Mouse (Mus musculus) MEL (cell line): Measurements from ENCODE around the gene Fsip1. TPM values are rescaled to one million over a fixed set of nuclear protein-coding genes. Genes with fewer than 3 reads are reported as not detected.

ENCODE experiments used
- DNase-seq: peaks from one replicate; pipeline ENCODE4 v3.0.0; 2011; ENCODE audit warnings: low read depth, low spot score
- H3K27ac ChIP-seq: 2 replicates; pipeline ENCODE4 v1.5.1; 2012; ENCODE audit warnings: low read depth, mild to moderate bottlenecking, control low read depth, low read length, moderate library complexity; ENCODE audit not compliant: control insufficient read depth
- H3K27me3 ChIP-seq, 2 experiments: fragments of 150-350 bp in 1 of 2; sonication (generic) in 1 of 2; 2 replicates each; pipeline ENCODE4 v1.6.1; 2012; ENCODE audit warnings: low read length in 2 of 2, mild to moderate bottlenecking in 2 of 2, improper control_type of control experiment in 1 of 2, moderate library complexity in 1 of 2; ENCODE audit not compliant: insufficient read depth in 2 of 2, control insufficient read depth in 1 of 2
- H3K36me3 ChIP-seq, 2 experiments: 2 replicates each; pipeline ENCODE4 v1.6.1; 2012 to 2014; ENCODE audit warnings: low read length in 2 of 2, improper control_type of control experiment in 1 of 2, inconsistent platforms in 1 of 2, mild to moderate bottlenecking in 1 of 2; ENCODE audit not compliant: insufficient read depth in 2 of 2, control insufficient read depth in 1 of 2
- H3K4me1 ChIP-seq, 2 experiments: fragments of 150-350 bp in 1 of 2; sonication (generic) in 1 of 2; 2 replicates each; pipeline ENCODE4 v1.6.1; 2012; ENCODE audit warnings: low read length in 2 of 2, improper control_type of control experiment in 1 of 2, mild to moderate bottlenecking in 1 of 2; ENCODE audit not compliant: insufficient read depth in 2 of 2, control insufficient read depth in 1 of 2
- H3K4me3 ChIP-seq, 2 experiments: fragments of 150-350 bp in 1 of 2; sonication (generic) in 1 of 2; 2 replicates each; pipeline ENCODE4 v1.5.1; 2012; ENCODE audit warnings: low read depth in 2 of 2, low read length in 2 of 2, mild to moderate bottlenecking in 2 of 2, moderate library complexity in 2 of 2, control low read depth in 1 of 2, improper control_type of control experiment in 1 of 2; ENCODE audit not compliant: control insufficient read depth in 1 of 2, insufficient read depth in 1 of 2
- H3K79me2 ChIP-seq: 2 replicates; pipeline ENCODE4 v1.6.1; 2012; ENCODE audit warnings: mild to moderate bottlenecking, low read length, moderate library complexity; ENCODE audit not compliant: control insufficient read depth, poor library complexity, insufficient read depth
- H3K9ac ChIP-seq: 2 replicates; pipeline ENCODE4 v1.6.1; 2012; ENCODE audit warnings: low read depth, mild to moderate bottlenecking, control low read depth, low read length, moderate library complexity; ENCODE audit not compliant: control insufficient read depth, poor library complexity, severe bottlenecking
- H3K9me3 ChIP-seq: fragments of 150-350 bp; sonication (generic); replicated peaks from 2 replicates; pipeline ENCODE4 v1.6.1; 2012; ENCODE audit warnings: mild to moderate bottlenecking, low read length, improper control_type of control experiment, moderate library complexity; ENCODE audit not compliant: insufficient read depth
- CHD2 ChIP-seq: IDR thresholded peaks from 2 replicates; pipeline ENCODE4 v1.6.1; 2011; ENCODE audit warnings: low read length, improper control_type of control experiment
- ELF1 ChIP-seq: IDR thresholded peaks from 2 replicates; pipeline ENCODE4 v1.6.1; 2014; ENCODE audit warnings: low read depth, mild to moderate bottlenecking, inconsistent platforms, low read length, improper control_type of control experiment, moderate library complexity
- ETS1 ChIP-seq: IDR thresholded peaks from 2 replicates; pipeline ENCODE4 v1.6.1; 2012; ENCODE audit warnings: low read depth, mild to moderate bottlenecking, inconsistent platforms, low read length, improper control_type of control experiment, moderate library complexity
- GABPA ChIP-seq: IDR thresholded peaks from 2 replicates; pipeline ENCODE4 v1.6.1; 2012; ENCODE audit warnings: low read depth, mild to moderate bottlenecking, inconsistent platforms, low read length, improper control_type of control experiment, moderate library complexity
- GATA1 ChIP-seq: IDR thresholded peaks from 2 replicates; pipeline ENCODE4 v1.6.1; 2011; ENCODE audit warnings: low read depth, low read length, improper control_type of control experiment
- HCFC1 ChIP-seq: IDR thresholded peaks from 2 replicates; pipeline ENCODE4 v1.6.1; 2012; ENCODE audit warnings: low read depth, mild to moderate bottlenecking, inconsistent platforms, low read length, improper control_type of control experiment, moderate library complexity
- KAT2A ChIP-seq: conservative IDR thresholded peaks from 2 replicates; pipeline ENCODE4 v1.6.1; 2012; ENCODE audit warnings: low read depth, low read length, improper control_type of control experiment, inconsistent platforms
- MAZ ChIP-seq: IDR thresholded peaks from 2 replicates; pipeline ENCODE4 v1.6.1; 2012; ENCODE audit warnings: low read depth, mild to moderate bottlenecking, inconsistent platforms, low read length, improper control_type of control experiment
- MEF2A ChIP-seq: IDR thresholded peaks from 2 replicates; pipeline ENCODE4 v1.6.1; 2014; ENCODE audit warnings: low read depth, mild to moderate bottlenecking, inconsistent platforms, low read length, improper control_type of control experiment; ENCODE audit not compliant: poor library complexity, insufficient replicate concordance, severe bottlenecking; ENCODE audit errors: extremely low read depth
- NRF1 ChIP-seq: IDR thresholded peaks from 2 replicates; pipeline ENCODE4 v1.6.1; 2014; ENCODE audit warnings: low read depth, mild to moderate bottlenecking, inconsistent platforms, low read length, improper control_type of control experiment, moderate library complexity; ENCODE audit not compliant: poor library complexity, insufficient read depth, severe bottlenecking
- POLR2A ChIP-seq, 2 experiments: IDR thresholded peaks; 2 replicates each; pipeline ENCODE4 v1.6.1; 2011 to 2012; ENCODE audit warnings: low read length in 2 of 2, mild to moderate bottlenecking in 2 of 2, control low read depth in 1 of 2, improper control_type of control experiment in 1 of 2, low read depth in 1 of 2, moderate library complexity in 1 of 2; ENCODE audit not compliant: control insufficient read depth in 1 of 2, insufficient read depth in 1 of 2, poor library complexity in 1 of 2
- SIN3A ChIP-seq: IDR thresholded peaks from 2 replicates; pipeline ENCODE4 v1.6.1; 2012; ENCODE audit warnings: low read length, improper control_type of control experiment, inconsistent platforms
- TAL1 ChIP-seq: IDR thresholded peaks from 2 replicates; pipeline ENCODE4 v1.6.1; 2012; ENCODE audit warnings: mild to moderate bottlenecking, inconsistent platforms, low read length, moderate library complexity, mixed read lengths
- TBP ChIP-seq: IDR thresholded peaks from 2 replicates; pipeline ENCODE4 v1.8.0; 2011; ENCODE audit warnings: low read depth, low read length, improper control_type of control experiment
- TCF12 ChIP-seq: IDR thresholded peaks from 2 replicates; pipeline ENCODE4 v1.6.1; 2014; ENCODE audit warnings: low read depth, mild to moderate bottlenecking, inconsistent platforms, low read length, improper control_type of control experiment, moderate library complexity
- UBTF ChIP-seq: IDR thresholded peaks from 2 replicates; pipeline ENCODE4 v1.6.1; 2012; ENCODE audit warnings: low read depth, mild to moderate bottlenecking, inconsistent platforms, low read length, improper control_type of control experiment, moderate library complexity, borderline replicate concordance; ENCODE audit not compliant: insufficient read depth
- USF2 ChIP-seq, 2 experiments: IDR thresholded peaks; 2 replicates each; pipeline ENCODE4 v1.6.1; 2011 to 2012; ENCODE audit warnings: improper control_type of control experiment in 2 of 2, low read length in 2 of 2, borderline replicate concordance in 1 of 2, inconsistent platforms in 1 of 2, low read depth in 1 of 2, mild to moderate bottlenecking in 1 of 2; ENCODE audit not compliant: insufficient read depth in 1 of 2
- ZKSCAN1 ChIP-seq: IDR thresholded peaks from 2 replicates; pipeline ENCODE4 v1.6.1; 2012; ENCODE audit warnings: low read depth, mild to moderate bottlenecking, inconsistent platforms, low read length, improper control_type of control experiment, moderate library complexity
- ZNF384 ChIP-seq: IDR thresholded peaks from 2 replicates; pipeline ENCODE4 v1.6.1; 2012; ENCODE audit warnings: low read depth, mild to moderate bottlenecking, inconsistent platforms, low read length, improper control_type of control experiment
- polyA plus RNA-seq, 2 experiments: library from polyadenylated mRNA; stranded (reverse) in 1 of 2; unstranded in 1 of 2; fragments of >175 nt in 1 of 2; fragments of >200 nt in 1 of 2; gene quantifications; 2 replicates each; pipeline versions ENCODE4 v1.2.1 to v1.2.4; 2012; ENCODE audit warnings: low replicate concordance in 2 of 2, low read depth in 1 of 2; ENCODE audit not compliant: insufficient read length in 2 of 2, insufficient read depth in 1 of 2, missing spikeins in 1 of 2
- total RNA-seq: library from RNA; depleted of rRNA; stranded (reverse); fragments of 300-350 nt; gene quantifications from 2 replicates; pipeline ENCODE4 v1.2.3, GENCODE M21; 2012; rRNA removed

The Fsip1 gene
- total RNA-seq (not detected in 2 replicates), polyA plus RNA-seq (not detected)

DNA sequence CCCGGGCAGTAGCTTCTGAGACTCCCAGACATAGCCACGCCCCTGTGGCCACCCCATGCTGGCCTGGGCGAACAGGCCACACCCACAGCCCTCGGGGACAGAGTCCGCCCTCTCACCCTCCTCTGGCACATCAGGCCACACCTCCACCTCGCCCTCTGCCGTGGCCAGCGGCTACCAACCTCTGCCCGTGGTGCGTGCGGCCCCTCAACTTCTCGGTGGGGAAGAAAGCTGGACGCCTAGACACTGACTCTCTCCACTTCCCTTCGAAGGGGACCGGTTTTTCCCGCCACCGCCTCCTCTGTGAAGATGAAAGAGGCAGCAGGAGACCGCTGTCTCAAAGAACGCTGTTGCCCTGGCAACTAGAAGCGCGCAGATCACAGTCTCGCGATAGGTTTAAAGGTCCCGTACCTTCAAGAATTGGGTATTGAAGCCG, at the start of gene Fsip1:
Fsip1 (minus strand) TSS at position 346 of the 433 bp plus-strand sequence.
- H3K79me2 ChIP-seq: no peaks in the 10 kb centered on the region
- no peak for DNase-seq
- no peak within 1 kb of the TSS for H3K9ac ChIP-seq
- H3K9me3 ChIP-seq: no peaks in the 10 kb centered on the region
- no peak for TF ChIP-seq KAT2A
- no peak for TF ChIP-seq POLR2A (IDR thresholded peaks at IDR 0.05; ENCODE audit: control insufficient read depth in 1 of 2, insufficient read depth in 1 of 2, low read depth in 1 of 2, low read length in 2 of 2, poor library complexity in 1 of 2)
- no peaks in the 10 kb centered on the region; a peak in 3 of 4 replicates for H3K27me3 ChIP-seq
- H3K36me3 ChIP-seq: no peaks in the 10 kb centered on the region
- H3K4me3 ChIP-seq: no peak within 1 kb of the TSS
- no peak within 1 kb of the TSS for H3K27ac ChIP-seq
- 0 out of 4 replicates have a peak, but pooled peaks cover 0 to 5% of the 10 kb centered on the region in 2 experiments for H3K4me1 ChIP-seq

DNA sequence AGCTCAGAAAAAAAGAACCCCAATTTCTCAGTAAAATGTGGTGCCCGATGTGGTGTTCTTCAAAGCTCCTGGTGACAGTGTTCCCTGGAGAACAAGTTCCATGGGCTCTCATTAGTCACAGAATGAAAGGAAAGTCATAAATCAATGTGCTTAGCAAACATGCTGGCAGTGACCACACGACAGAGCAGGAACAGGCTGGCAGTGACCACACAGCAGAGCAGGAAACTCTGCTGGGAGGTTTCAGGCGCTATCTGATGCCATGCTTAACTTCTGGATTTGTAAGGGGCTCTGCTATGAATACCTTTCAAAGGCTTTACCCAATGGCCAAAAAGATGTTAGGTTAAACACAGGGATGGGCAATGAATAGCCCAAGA, 49.7 kb upstream of the Fsip1 start:
- Histone ChIP-seq H3K4me3 (no peak overlapping the region), H3K27me3 (no peaks in the 10 kb centered on the region), H3K36me3 (no peaks in the 10 kb centered on the region), H3K27ac (no peak overlapping the region), H3K9me3 (no peaks in the 10 kb centered on the region), H3K9ac (no peak overlapping the region), H3K79me2 (no peaks in the 10 kb centered on the region), H3K4me1 (no peaks in the 10 kb centered on the region)
- DNase-seq: no peak
- TF ChIP-seq USF2 (IDR thresholded peaks at IDR 0.05; ENCODE audit: borderline replicate concordance in 1 of 2, insufficient read depth in 1 of 2, low read depth in 1 of 2, low read length in 2 of 2) (no peak), ZNF384 (no peak), KAT2A (no peak), TBP (no peak), NRF1 (no peak), POLR2A (IDR thresholded peaks at IDR 0.05; ENCODE audit: control insufficient read depth in 1 of 2, insufficient read depth in 1 of 2, low read depth in 1 of 2, low read length in 2 of 2, poor library complexity in 1 of 2) (no peak), MEF2A (no peak), CHD2 (no peak), TAL1 (no peak), SIN3A (no peak), UBTF (no peak), ETS1 (no peak), GATA1 (no peak), MAZ (no peak), GABPA (no peak), TCF12 (no peak), HCFC1 (no peak), ZKSCAN1 (no peak), ELF1 (no peak)
